Mouse (Mus musculus) ES-E14 (cell line): Measurements from ENCODE around the gene Fyttd1.

ENCODE experiments used
- MAFK ChIP-seq: IDR thresholded peaks from 2 replicates; pipeline ENCODE4 v1.6.1; 2014; ENCODE audit warnings: mild to moderate bottlenecking, low read depth, low read length, inconsistent platforms; ENCODE audit not compliant: insufficient read depth
- ZNF384 ChIP-seq: IDR thresholded peaks from 2 replicates; pipeline ENCODE4 v1.6.1; 2012; ENCODE audit warnings: low read depth, low read length, inconsistent platforms

DNA sequence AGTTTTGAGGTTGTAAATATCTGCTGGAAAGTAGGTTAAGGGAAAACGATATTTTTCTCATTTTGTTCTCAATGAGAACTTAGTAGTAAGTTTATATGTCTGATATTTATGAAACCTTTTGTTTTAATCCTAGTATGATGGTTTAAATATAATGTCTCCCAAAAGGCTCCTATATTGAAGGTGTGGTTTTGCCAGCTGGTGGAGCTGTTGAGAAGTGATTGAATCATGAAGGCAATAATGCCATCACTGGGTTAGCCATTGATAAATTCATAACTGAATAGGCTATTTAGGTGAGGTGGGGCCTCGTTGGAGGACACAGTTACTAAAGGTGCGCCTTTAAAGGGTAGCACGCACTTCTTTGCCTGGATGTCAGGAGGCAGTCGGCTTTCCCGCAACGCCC lies 4.2 kb downstream of the Fyttd1 start:
- TF ChIP-seq MAFK, result no peak
- TF ChIP-seq ZNF384, result no peak
